Mouse (Mus musculus): ENCODE data around the gene Apol7a. TPM values are rescaled to one million over a fixed set of nuclear protein-coding genes. Genes with fewer than 3 reads are reported as not detected.

Apol7a gene
- polyA plus RNA-seq, 1 experiment: not detected

- Histone ChIP-seq H3K36me3 (ENCODE audit: control insufficient read depth) (no peaks in the 10 kb centered on the region), H3K4me1 (ENCODE audit: control insufficient read depth) (peaks cover 10% of the 10 kb centered on the region), H3K4me3 (replicated peaks) (no peak overlapping the region), H3K27me3 (ENCODE audit: control insufficient read depth) (peaks cover 6% of the 10 kb centered on the region), H3K9me3 (ENCODE audit: control insufficient read depth, low read length) (no peaks in the 10 kb centered on the region)
- TF ChIP-seq TAL1 (IDR thresholded peaks at IDR 0.05; ENCODE audit: low read length) (no peak), GATA1 (IDR thresholded peaks at IDR 0.05; ENCODE audit: low read length) (no peak)
Measured at GRCm38 (mm10) chr15:77359905-77360304, 39.0 kb downstream of the Apol7a start.

GRCm38 (mm10) chr15:77359486-77359885 is 39.4 kb downstream of the Apol7a start:
- H3K9me3 ChIP-seq (ENCODE audit: control insufficient read depth, low read length): no peaks in the 10 kb centered on the region
- peaks cover 6% of the 10 kb centered on the region for H3K27me3 ChIP-seq (ENCODE audit: control insufficient read depth)
- no peak overlapping the region for H3K4me3 ChIP-seq (replicated peaks)
- peaks cover 10% of the 10 kb centered on the region for H3K4me1 ChIP-seq (ENCODE audit: control insufficient read depth)
- TF ChIP-seq GATA1 (IDR thresholded peaks at IDR 0.05; ENCODE audit: low read length): no peak
- TF ChIP-seq TAL1 (IDR thresholded peaks at IDR 0.05; ENCODE audit: low read length): no peak
- no peaks in the 10 kb centered on the region for H3K36me3 ChIP-seq (ENCODE audit: control insufficient read depth)

GRCm38 (mm10) chr15:77359084-77359483 is 39.8 kb downstream of the Apol7a start:
- no peak for TF ChIP-seq TAL1 (IDR thresholded peaks at IDR 0.05; ENCODE audit: low read length)
- TF ChIP-seq GATA1 (IDR thresholded peaks at IDR 0.05; ENCODE audit: low read length): no peak
- H3K4me3 ChIP-seq (replicated peaks): no peak overlapping the region
- peaks cover 6% of the 10 kb centered on the region for H3K27me3 ChIP-seq (ENCODE audit: control insufficient read depth)
- peaks cover 10% of the 10 kb centered on the region for H3K4me1 ChIP-seq (ENCODE audit: control insufficient read depth)
- H3K9me3 ChIP-seq (ENCODE audit: control insufficient read depth, low read length): no peaks in the 10 kb centered on the region
- H3K36me3 ChIP-seq (ENCODE audit: control insufficient read depth): no peaks in the 10 kb centered on the region

GRCm38 (mm10) chr15:77358320-77359040 is 40.4 kb downstream of the Apol7a start:
- Histone ChIP-seq H3K4me1 (ENCODE audit: control insufficient read depth) (peaks cover 10% of the 10 kb centered on the region), H3K36me3 (ENCODE audit: control insufficient read depth) (no peaks in the 10 kb centered on the region), H3K4me3 (replicated peaks) (no peak overlapping the region), H3K9me3 (ENCODE audit: control insufficient read depth, low read length) (no peaks in the 10 kb centered on the region), H3K27me3 (ENCODE audit: control insufficient read depth) (peaks cover 6% of the 10 kb centered on the region)
- no peak for TF ChIP-seq TAL1 (IDR thresholded peaks at IDR 0.05; ENCODE audit: low read length)
- no peak for TF ChIP-seq GATA1 (IDR thresholded peaks at IDR 0.05; ENCODE audit: low read length)

- no peak for TF ChIP-seq TAL1 (IDR thresholded peaks at IDR 0.05; ENCODE audit: low read length)
- no peak for TF ChIP-seq GATA1 (IDR thresholded peaks at IDR 0.05; ENCODE audit: low read length)
- no peak overlapping the region for H3K4me3 ChIP-seq (replicated peaks)
Measured at GRCm38 (mm10) chr15:77356248-77356810, 42.6 kb downstream of the Apol7a start.

GRCm38 (mm10) chr15:77354848-77355551 is 43.9 kb downstream of the Apol7a start:
- Histone ChIP-seq H3K36me3 (ENCODE audit: control insufficient read depth) (no peaks in the 10 kb centered on the region), H3K27me3 (ENCODE audit: control insufficient read depth) (peaks cover 6% of the 10 kb centered on the region), H3K4me3 (replicated peaks) (no peak overlapping the region), H3K4me1 (ENCODE audit: control insufficient read depth) (peaks cover 10% of the 10 kb centered on the region), H3K9me3 (ENCODE audit: control insufficient read depth, low read length) (no peaks in the 10 kb centered on the region)
- no peak for TF ChIP-seq GATA1 (IDR thresholded peaks at IDR 0.05; ENCODE audit: low read length)
- TF ChIP-seq TAL1 (IDR thresholded peaks at IDR 0.05; ENCODE audit: low read length): no peak

More at GRCm38 (mm10) chr15:77356248-77356810, 42.6 kb downstream of the Apol7a start:
- Histone ChIP-seq H3K9me3 (ENCODE audit: control insufficient read depth, low read length) (no peaks in the 10 kb centered on the region), H3K27me3 (ENCODE audit: control insufficient read depth) (peaks cover 6% of the 10 kb centered on the region), H3K36me3 (ENCODE audit: control insufficient read depth) (no peaks in the 10 kb centered on the region), H3K4me1 (ENCODE audit: control insufficient read depth) (peaks cover 10% of the 10 kb centered on the region)

GRCm38 (mm10) chr15:77354496-77354847 is 44.4 kb downstream of the Apol7a start:
- Histone ChIP-seq H3K4me1 (ENCODE audit: control insufficient read depth) (peaks cover 10% of the 10 kb centered on the region), H3K9me3 (ENCODE audit: control insufficient read depth, low read length) (no peaks in the 10 kb centered on the region), H3K27me3 (ENCODE audit: control insufficient read depth) (peaks cover 4% of the 10 kb centered on the region), H3K36me3 (ENCODE audit: control insufficient read depth) (no peaks in the 10 kb centered on the region), H3K4me3 (replicated peaks) (no peak overlapping the region)
- TF ChIP-seq GATA1 (IDR thresholded peaks at IDR 0.05; ENCODE audit: low read length) (no peak), TAL1 (IDR thresholded peaks at IDR 0.05; ENCODE audit: low read length) (no peak)

- peaks cover 10% of the 10 kb centered on the region for H3K4me1 ChIP-seq (ENCODE audit: control insufficient read depth)
- H3K27me3 ChIP-seq (ENCODE audit: control insufficient read depth): peaks cover 3% of the 10 kb centered on the region
- no peaks in the 10 kb centered on the region for H3K36me3 ChIP-seq (ENCODE audit: control insufficient read depth)
- H3K9me3 ChIP-seq (ENCODE audit: control insufficient read depth, low read length): no peaks in the 10 kb centered on the region
- no peak for TF ChIP-seq GATA1 (IDR thresholded peaks at IDR 0.05; ENCODE audit: low read length)
- TF ChIP-seq TAL1 (IDR thresholded peaks at IDR 0.05; ENCODE audit: low read length): no peak
- no peak overlapping the region for H3K4me3 ChIP-seq (replicated peaks)
Measured at GRCm38 (mm10) chr15:77353764-77354163, 45.1 kb downstream of the Apol7a start.

- H3K4me1 ChIP-seq (ENCODE audit: control insufficient read depth): peaks cover 3% of the 10 kb centered on the region
Measured at GRCm38 (mm10) chr15:77352863-77353262, 46.0 kb downstream of the Apol7a start.

More at GRCm38 (mm10) chr15:77352863-77353262, 46.0 kb downstream of the Apol7a start:
- Histone ChIP-seq H3K9me3 (ENCODE audit: control insufficient read depth, low read length) (no peaks in the 10 kb centered on the region), H3K4me3 (replicated peaks) (no peak overlapping the region), H3K36me3 (ENCODE audit: control insufficient read depth) (no peaks in the 10 kb centered on the region), H3K27me3 (ENCODE audit: control insufficient read depth) (peaks cover 3% of the 10 kb centered on the region)
- TF ChIP-seq TAL1 (IDR thresholded peaks at IDR 0.05; ENCODE audit: low read length): no peak
- no peak for TF ChIP-seq GATA1 (IDR thresholded peaks at IDR 0.05; ENCODE audit: low read length)

Measured in erythroblast, embryonic 14.5 days (primary cell).